Mouse (Mus musculus) kidney, adult 2 months (tissue): Measurements from ENCODE around the gene Rcc2.

Experiments
- CTCF ChIP-seq: fragments of 200-500 bp; conservative IDR thresholded peaks from 2 replicates; pipeline ENCODE4 v1.5.1; 2011; ENCODE audit warnings: low read depth, mild to moderate bottlenecking, control low read depth, low read length, moderate library complexity, mixed read lengths; ENCODE audit not compliant: insufficient read depth, insufficient read length
- POLR2A ChIP-seq: fragments of 200-500 bp; IDR thresholded peaks from one replicate; pipeline ENCODE4 v1.6.1; 2011; ENCODE audit warnings: low read depth, low read length, control low read depth

DNA sequence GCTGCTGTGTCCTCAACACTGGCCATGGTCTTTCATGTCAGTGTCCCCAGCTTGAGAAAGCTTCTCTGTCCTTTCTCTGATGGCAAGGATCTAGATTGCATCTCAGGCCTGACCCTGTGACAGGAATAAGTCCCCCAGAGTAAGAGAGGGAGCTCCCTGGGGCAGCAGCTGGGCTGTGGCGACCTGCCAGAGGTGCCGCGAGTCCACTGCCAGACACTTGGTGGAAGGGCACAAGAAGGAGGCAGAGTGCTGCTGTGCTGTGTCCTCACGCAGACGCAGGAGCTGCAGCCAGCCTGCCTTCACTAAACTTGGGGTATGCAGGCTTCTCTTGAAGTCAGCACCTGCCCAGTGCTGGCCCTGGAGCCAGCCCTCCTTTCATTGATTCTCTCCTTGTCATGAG lies 11.0 kb downstream of the Rcc2 start:
- TF ChIP-seq POLR2A (no peak), CTCF (no peak)
